Mouse (Mus musculus): ENCODE measurements around the gene Pgrmc2.

Pgrmc2 gene

GRCm38 (mm10) chr3:41082885-41083789 lies at the start of gene Pgrmc2:
TSS of gene Pgrmc2 (minus strand) at chr3:41083046.
- peak; percentile 96 to 97 for DNase-seq (ENCODE audit: low spot score in 2 of 2)

DNA sequence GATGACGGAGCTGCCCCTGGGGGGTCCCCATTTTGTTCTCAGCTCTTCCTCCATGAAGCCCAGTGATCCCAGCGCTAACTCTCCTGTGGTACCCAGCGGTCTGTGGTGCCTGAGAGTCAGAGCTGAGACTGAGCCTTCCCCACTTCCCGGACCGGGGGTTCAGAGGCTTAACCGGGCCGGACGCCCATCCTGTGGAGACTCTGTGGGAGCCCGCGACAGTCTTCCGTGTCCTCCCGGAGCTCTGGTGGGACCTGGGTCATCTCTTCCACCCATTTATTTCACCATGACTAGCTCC lies 41.1 kb upstream of the Pgrmc2 start:
- no peak for DNase-seq (ENCODE audit: low spot score in 2 of 2)

- no peak for DNase-seq (ENCODE audit: low spot score in 2 of 2)
These were observed 40.5 kb upstream of the Pgrmc2 start for GRCm38 (mm10) chr3:41123190-41123999.

DNA sequence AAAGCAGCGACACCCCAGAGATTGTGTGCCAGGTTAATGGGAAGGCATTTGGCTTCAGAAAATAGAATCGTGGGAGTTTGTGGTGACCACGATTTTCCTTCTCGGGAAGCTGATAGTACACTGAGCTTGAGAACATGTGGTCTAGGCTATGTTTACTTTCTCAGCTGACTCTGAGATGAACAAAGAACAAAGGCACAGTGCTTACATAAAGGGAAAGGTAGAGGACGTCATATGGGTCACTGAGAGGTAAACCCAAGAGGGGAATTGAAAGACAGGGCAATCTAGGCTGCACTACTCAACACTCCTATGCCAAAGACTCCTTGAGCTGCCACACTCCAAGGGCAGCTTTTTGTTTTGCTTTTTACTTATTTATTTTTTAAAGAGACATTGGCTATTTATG lies 35.3 kb upstream of the Pgrmc2 start:
- no peak for DNase-seq (ENCODE audit: low spot score in 2 of 2)

DNA sequence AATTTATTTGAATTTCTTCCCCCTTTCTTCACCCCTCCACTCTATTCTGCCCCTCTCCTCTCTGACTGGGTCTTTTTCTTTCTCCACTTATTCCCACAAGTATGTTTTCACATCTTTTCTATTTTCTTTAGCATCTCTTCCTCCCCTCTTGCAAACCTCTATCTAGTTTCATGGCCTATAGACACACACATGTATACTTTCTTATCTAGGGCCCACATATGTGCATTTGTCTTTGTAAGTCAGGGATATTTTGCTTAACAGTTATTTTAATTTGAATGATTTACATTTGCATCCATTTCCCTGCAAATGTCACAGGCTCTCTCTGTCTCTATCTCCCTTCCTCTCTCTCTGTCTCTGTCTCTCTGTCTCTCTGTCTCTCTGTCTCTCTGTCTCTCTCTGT lies 34.6 kb upstream of the Pgrmc2 start:
- DNase-seq (ENCODE audit: low spot score in 2 of 2) = no peak

GRCm38 (mm10) chr3:41113186-41113585 lies 30.3 kb upstream of the Pgrmc2 start:
- DNase-seq (ENCODE audit: low spot score in 2 of 2) = no peak

DNA sequence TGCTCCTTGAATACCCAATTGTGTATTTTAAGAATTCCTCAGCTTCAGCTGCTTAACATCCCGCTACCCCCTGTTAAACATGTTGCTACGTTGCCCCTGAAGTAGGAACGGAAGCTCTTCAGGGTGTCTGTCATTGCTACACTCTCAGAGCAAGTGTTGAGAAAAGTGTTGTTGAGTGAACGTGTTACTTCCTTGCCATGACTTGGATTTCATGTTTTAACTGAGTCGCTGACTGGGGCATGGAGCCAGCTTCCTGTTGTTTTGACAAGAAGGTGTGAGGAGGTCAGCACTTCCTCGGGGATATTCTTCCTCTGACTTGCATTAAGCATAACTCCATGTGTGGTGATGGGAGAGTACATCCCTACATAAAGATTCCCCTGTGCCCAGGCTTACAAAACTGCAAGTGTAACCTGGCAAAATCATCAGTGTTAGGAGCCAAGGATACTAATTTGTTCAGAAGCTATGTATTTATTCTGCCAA lies 25.5 kb upstream of the Pgrmc2 start:
- DNase-seq (ENCODE audit: low spot score in 2 of 2) = no peak

DNA sequence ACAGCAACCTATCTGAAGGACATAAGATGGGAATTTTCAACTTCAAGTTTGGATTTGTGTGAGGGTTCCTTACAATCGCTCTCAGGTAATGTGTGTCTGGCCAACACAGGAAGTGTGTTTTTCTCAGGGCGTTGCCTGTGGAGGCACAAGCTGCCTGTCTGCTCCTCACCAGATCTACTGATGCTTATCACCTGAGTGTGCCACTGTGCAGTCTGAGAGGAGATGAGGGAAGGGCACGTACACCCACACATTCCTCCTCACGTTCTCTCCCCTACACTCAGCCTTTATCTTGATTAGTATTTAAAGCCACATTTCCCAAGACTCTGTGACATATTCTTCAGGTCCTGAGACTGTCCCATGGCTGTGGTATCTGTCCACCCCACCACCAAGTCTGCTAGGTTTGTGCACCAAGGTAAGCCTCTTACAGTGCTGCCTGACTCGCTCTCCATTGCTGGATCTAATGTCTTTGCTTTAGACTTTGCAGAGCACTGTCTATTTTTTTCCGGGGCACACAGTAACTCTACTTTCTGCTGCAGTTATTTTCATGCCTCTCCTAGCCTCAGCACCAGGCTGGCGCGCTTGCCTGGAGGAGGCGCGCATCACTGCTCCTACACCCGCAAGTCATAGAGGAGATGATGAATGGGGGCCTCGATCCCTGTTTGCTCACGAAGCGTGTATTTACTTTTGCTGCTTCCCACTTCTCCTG lies 24.9 kb upstream of the Pgrmc2 start:
- no peak for DNase-seq (ENCODE audit: low spot score in 2 of 2)

- DNase-seq (ENCODE audit: low spot score in 2 of 2) = no peak
These were observed 19.1 kb upstream of the Pgrmc2 start for GRCm38 (mm10) chr3:41101905-41102304.

DNA sequence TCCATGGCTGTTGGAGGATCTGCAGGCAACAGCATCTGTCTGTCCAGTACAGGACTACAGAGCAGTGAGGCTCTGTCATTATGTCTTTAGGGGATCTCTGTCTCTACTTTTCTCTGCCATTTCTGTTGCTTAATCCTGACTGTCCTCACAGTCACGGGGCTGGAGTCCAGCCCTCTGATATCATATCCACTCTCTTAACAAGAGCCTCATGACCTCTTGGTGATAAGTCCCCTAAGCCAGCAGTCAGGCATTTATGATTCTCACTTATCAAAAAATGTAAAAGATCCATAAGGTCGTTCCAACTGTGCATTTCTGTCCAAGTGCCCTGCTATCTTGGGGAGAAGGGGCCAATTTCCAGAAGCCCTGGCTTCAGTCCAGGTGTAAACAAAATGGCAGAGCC lies 17.3 kb upstream of the Pgrmc2 start:
- no peak for DNase-seq (ENCODE audit: low spot score in 2 of 2)

- DNase-seq (ENCODE audit: low spot score in 2 of 2) = no peak
These were observed 16.8 kb upstream of the Pgrmc2 start for GRCm38 (mm10) chr3:41099672-41100071.

DNA sequence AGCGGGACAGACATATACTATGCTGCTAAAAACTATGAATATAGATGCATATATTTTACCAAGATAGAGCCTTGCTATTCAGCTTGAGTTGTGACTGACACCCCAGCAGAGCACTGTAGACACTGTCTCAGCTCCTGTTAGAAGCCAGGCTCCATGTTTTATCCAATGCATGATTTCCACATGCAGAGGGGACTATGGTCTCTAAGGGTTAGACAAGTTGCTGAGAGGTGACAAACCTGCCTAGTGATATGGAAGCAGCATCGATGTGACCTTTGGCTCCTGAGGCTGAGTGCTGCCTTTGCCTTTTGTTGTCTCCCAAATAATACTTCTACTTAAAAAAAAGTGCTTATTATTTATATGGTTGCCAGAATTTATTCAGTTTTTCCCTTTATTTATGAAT lies 10.4 kb upstream of the Pgrmc2 start:
- DNase-seq (ENCODE audit: low spot score in 2 of 2) = no peak

- no peak for DNase-seq (ENCODE audit: low spot score in 2 of 2)
These were observed 9.5 kb upstream of the Pgrmc2 start for GRCm38 (mm10) chr3:41092311-41092710.

DNA sequence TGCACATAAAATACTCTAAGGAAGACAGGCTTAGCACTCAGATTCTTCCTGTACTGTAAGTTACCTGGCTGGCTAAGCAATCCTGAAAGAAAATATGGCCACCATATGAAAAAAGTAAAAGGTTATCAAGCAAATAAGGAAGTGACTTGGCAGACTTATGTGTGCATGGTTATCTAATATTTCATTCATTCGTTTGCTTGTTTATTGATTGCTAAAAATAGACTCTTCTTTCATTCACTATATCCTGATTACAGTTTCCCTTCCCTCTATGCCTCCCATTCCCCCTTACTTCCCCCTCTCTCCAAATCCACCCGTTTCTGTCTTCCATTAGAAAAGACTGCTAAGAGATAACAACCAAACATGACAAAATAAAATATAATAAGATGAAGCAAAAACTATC lies 8.0 kb upstream of the Pgrmc2 start:
- DNase-seq (ENCODE audit: low spot score in 2 of 2) = no peak

DNA sequence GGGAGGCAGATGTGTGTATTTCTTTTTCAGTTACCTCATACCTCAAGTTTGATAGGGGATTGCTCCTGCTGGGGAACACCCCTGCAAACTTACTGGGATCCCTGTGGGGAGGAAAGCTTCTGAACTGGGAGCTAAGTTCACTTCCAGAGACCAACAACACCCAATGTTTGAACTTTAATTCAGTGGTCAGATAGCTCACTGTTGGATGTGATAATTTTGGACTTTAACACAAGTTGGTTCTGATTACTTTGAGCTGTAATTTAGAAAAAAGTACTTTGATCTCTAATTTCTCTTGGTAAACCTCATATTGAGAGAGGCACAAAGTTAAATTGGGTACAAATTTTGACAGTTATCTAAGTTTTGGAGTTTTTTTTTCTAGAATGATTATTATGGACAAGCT lies 4.2 kb upstream of the Pgrmc2 start:
- no peak for DNase-seq (ENCODE audit: low spot score in 2 of 2)

GRCm38 (mm10) chr3:41084421-41084820 lies 1.6 kb upstream of the Pgrmc2 start:
- no peak for DNase-seq (ENCODE audit: low spot score in 2 of 2)

GRCm38 (mm10) chr3:41083790-41084112 lies 905 bp upstream of the Pgrmc2 start:
- DNase-seq (ENCODE audit: low spot score in 2 of 2) = no peak

DNA sequence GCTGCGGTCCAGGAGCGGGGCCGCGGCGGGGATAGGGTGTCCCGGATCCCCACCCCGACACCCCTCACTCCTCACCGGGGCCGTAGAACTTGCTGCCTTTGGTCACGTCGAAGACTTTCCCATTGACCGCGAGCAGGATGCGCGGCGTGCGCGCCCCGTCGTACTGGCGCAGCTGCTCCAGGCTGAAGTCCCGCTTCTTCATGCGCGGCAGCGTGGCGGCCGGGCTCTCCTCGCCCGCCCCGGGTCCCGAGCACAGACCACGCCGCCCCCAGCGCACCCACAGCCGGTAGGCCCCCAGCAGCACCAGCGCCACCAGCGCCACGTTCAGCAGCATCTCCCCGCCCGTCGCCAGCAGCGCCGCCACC lies 344 bp downstream of the Pgrmc2 start:
- DNase-seq (ENCODE audit: low spot score in 2 of 2) = no peak

GRCm38 (mm10) chr3:41081474-41082301 lies 1.2 kb downstream of the Pgrmc2 start:
- peak; percentile 45 to 56 for DNase-seq (ENCODE audit: low spot score in 2 of 2)

GRCm38 (mm10) chr3:41080724-41081123 lies 2.1 kb downstream of the Pgrmc2 start:
- DNase-seq (ENCODE audit: low spot score in 2 of 2) = peak in 1 of 2 experiments; percentile 23

- no peak for DNase-seq (ENCODE audit: low spot score in 2 of 2)
These were observed 4.2 kb downstream of the Pgrmc2 start for GRCm38 (mm10) chr3:41078673-41079072.

DNA sequence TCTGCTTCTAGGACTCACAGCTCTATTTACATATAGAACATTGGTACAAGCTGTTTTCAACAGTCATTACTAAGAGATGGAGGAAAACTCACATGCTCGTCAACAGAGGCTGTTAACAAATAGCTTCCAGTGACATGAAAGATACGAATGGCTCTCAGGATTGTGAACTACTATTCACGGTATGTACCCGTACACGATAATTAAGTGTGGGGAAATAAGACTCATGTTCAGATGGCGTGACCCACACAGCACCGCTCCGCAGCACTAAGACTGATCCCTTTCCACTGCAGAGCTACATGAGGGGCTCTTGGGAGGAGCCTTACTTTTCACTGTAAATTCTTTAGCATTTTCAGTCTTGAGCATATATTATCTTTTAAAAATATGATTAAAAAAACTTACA lies 7.5 kb downstream of the Pgrmc2 start:
- DNase-seq (ENCODE audit: low spot score in 2 of 2) = no peak

All from spleen, postnatal 10 days (tissue).